Mouse (Mus musculus) embryo, embryonic 10 days (tissue): Measurements from ENCODE around the gene Eps8.
A peak's percentile ranks its signal among the peaks of the same experiment; 100 is the strongest.

Experiments
- DNase-seq: peaks from one replicate; pipeline ENCODE4 v3.0.0-alpha.2; 2015; ENCODE audit warnings: low spot score

Eps8 gene

DNA sequence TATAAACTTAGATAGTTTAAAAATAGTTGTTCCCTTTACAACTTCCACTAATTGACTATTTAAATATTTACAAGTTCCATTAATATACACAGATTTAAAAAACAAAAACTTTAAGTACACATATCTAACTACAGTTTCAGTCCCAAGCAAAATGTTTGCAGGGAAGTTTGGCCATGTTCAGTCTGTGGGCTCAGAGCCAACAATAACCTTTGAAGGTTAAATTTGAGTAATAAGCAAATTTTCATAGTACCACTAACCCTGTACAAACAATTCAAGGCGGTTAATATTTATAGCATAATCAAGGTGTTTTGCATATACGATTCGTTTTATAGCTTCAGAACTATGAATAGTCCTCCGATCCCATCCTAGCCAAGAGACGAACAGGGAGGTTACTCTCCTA, 84.7 kb downstream of the Eps8 start:
- DNase-seq: no peak

DNA sequence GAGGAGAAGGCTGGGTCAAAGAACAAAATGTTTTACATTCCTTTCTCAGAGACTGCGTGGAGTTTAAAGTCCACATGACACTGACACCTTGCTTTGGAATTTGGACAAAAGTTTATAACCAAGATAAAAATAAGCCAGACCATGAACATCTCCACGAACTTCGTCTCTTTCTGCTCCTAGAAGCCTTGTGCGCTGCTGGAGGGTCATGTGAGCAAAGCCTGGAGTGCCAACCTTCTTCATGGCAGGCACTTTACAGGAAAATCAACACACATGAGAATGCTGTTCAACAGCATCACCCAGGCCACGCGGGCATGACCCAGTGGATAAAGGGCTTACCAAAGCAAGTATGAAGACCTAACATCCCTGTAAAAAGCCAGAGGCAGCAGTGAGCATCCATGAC, 85.6 kb downstream of the Eps8 start:
- no peak for DNase-seq

DNA sequence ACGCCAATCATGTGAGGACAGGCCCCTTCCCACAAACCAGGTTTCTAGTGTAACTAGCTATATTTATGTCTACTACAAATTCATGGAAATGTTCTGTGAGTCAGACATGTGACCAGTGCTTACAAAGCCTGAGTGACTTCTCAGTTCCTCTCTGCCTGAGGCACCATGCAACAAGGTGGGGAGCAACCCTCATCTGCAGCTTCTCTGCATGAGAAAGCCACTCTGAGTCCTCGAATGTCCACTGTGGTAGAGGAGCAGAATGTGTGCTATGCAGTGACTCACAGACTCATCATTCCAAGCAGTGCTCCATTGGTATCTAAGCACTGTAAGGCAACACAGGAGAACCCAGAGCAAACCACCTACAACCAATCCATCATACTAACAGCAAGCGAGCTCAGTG, 88.8 kb downstream of the Eps8 start:
- DNase-seq: no peak

DNA sequence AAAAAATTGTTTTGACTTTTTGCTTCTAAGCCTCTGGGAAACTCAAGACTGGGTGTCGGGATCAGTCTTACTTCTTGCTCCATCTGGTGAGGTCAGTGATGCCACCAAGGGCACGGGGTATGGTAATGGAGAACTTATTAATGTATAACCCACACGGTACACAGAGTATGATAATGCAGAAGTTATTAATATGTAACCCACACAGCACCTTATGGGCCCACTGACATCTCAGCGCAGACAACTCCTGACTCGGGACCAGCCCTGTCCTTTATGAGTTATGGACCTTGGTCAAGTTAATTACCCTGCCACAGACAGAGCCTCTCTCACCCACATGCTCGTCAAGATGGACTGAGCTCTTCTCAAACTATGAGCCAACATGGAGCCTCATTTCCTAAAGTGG, 89.2 kb downstream of the Eps8 start:
- DNase-seq: no peak

DNA sequence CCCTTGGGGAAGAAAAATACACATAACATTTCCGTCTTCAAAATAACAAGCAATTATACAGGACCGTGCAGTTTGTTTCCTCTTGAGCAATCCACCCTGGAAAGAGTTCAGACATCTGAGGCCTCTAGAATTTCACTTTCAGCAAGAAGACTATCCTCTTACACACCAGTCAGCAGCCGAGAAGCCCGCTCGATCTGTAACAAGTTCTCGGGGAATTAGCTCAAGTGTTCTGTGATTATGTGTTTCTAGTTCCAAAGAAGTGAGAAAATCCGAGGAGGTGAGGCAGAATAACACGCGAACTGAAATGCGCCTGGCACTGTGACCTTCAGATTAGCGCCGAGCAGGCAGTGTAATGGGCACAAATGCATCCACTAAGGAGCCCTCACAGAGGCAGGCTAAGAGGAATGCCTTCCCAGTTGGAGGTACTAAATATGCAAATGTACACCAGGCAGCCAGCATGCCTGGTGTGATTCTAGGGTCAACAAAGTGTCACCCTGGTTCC, 94.3 kb downstream of the Eps8 start:
- DNase-seq: peak; percentile 44

DNA sequence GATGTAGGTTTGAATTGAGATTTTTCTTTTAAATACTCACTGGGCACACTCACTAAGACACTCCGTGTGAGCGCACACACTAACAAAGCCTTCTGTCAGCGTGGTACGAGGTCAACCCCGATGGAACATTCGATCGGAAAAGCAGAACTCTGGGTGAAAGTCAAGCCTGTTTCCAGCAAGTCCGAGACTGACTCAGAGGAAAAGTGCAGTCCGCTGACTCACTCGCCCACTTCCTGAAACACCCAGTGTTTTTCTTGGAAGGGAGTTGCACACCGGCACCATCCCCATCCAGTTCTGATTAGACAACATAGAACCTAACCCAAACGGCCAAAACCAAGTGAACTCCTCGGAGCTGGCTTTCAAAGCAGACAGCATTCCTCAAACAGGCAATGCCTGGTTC, 95.8 kb downstream of the Eps8 start:
- no peak for DNase-seq

DNA sequence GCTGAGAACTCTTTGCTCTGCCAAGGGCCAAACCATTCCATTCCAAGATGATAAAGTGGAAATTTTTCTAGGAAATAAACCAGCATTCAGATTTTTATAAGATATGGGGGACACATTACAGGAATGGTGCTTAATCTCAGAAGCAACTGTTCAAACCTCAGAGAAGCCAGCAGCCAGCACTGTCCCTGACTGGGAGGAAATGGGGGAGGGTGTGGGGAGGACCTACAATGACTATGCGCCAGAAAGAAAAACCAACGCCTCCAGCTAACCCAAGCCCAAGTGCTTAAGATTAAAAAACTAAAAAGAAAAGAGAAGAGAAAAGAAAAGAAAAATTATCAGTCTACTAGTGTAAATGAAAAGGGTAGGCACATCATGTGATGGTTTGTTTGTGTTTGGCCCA, 97.0 kb downstream of the Eps8 start:
- no peak for DNase-seq

DNA sequence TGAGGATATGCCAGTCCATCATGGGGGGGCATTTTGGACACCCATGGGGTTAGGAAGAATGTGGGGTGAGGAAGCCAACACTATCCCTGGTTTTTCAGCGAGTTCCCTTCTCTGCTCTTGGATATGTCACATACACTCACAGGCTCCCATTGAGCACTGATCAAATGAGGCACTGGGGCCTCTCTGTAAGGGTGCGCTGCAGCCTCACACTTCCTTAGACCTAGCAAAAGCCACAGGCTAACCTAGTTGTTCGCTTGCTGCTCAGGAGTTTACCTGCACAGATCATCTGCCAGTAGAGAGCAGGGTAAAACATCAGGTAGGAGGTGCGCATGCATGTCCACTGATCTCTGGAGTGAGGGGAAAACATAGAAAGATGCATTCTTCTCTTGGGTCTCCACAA, 97.5 kb downstream of the Eps8 start:
- no peak for DNase-seq

DNA sequence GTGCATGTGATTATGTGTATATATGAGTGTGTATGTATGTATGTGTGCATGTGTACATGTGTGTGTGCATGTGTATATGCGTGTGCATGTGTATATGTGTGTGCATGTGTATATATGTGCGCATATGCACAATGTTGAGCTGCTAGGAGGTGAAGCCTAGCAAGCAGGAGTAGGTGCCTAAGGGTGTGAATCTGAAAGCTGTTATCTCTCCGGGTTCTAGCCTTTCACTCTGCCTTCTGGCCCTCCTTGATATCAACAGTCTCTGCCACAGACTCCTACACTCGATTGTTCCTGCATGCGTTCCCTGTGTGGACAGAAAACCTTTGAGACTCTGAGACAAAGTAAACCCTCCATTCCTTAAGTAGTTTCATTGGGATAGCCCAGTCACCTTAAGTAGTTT, 98.0 kb downstream of the Eps8 start:
- DNase-seq: no peak

DNA sequence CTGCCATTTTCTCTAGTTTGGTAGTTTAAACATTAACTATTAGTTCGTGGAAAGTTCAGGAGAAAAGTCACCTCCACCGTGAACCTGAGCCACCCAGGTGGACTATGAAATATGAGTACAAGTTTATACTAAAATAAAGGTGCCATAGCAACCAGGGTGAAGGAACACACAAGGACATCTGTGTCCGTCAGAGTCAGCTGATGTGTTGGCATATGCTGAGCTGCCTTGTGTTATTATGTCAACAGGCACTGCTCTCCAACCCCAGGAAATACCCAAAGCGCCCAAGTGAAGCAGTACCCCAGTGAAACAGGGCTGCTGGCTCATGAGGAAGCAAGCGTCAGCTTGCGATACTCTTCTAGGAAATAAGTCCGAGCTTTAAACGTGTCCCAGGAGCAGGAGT, 104.5 kb downstream of the Eps8 start:
- DNase-seq: no peak

DNA sequence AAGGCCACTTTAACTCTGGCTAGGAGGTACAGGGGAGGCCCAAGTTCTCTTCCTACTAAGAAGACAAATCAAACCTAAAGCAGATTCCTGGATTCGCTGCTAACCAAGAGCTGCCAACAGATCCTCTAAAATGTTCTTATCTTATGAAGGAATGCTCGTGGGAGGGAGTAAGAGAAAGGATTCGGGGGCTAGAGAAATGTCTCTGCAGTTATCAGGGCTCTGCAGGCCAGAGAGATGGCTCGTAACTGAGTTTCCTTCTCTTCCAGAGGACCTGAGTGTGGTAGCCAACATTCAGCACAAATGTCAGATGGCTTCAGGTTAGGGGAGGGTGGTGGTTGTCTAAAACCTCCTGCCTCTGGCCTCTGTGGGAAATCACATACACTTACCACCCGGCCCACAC, 106.1 kb downstream of the Eps8 start:
- DNase-seq: no peak

DNA sequence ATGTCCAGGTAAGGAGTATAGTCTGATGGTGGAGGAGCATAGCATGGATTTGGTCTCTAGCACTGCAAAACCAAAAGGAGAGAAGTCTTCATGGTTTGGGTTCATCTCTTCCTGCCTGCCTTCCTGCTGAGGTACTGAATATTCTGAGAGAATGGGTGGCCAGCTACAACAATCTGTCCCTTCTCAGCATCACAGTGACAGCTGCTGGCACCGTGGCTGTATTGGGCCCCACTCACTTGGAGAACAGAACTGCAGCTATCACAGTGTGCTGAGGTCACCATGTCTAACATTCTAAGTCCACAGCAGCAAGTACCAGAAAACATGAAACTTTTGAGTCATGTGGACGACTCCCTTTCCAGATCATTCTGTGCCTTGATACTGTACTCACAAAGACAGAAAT, 107.1 kb downstream of the Eps8 start:
- no peak for DNase-seq

DNA sequence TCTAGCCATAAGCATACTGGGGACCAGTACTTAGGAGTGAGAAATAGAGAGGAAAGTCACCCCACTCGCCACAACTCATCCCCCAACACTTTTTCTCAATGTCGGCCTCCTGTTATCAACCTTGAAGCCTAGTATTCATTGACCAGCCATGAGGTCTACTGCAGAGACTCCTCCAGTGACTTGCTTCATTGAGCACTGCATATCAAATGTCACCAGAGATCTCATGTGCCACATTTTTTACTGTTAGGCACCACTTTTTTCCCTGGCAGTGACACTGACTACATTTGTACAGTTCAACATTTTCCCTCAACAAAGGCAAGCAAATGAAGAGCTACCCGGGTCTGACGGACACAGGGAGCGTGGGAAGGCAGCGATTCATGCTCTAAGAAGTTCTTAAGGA, 108.6 kb downstream of the Eps8 start:
- DNase-seq: no peak

DNA sequence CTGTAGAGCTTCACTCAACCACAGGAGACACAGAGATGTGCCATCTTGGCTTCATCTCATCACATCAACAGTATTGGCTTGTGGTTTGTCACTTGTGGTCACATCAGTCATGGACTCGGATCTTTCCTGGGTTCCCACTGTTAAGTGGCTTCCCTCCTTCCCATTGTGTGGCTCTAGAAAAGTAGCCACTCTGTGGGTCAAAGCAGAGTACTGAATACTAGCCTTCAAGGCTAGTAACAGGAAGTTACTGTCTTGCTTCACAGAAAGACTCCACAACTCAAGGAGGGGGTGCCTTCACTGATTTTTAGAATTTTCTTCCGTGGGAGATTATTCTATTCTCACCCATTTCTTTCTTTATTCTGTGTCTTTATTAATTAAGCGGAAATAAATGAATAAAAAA, 109.3 kb downstream of the Eps8 start:
- no peak for DNase-seq

DNA sequence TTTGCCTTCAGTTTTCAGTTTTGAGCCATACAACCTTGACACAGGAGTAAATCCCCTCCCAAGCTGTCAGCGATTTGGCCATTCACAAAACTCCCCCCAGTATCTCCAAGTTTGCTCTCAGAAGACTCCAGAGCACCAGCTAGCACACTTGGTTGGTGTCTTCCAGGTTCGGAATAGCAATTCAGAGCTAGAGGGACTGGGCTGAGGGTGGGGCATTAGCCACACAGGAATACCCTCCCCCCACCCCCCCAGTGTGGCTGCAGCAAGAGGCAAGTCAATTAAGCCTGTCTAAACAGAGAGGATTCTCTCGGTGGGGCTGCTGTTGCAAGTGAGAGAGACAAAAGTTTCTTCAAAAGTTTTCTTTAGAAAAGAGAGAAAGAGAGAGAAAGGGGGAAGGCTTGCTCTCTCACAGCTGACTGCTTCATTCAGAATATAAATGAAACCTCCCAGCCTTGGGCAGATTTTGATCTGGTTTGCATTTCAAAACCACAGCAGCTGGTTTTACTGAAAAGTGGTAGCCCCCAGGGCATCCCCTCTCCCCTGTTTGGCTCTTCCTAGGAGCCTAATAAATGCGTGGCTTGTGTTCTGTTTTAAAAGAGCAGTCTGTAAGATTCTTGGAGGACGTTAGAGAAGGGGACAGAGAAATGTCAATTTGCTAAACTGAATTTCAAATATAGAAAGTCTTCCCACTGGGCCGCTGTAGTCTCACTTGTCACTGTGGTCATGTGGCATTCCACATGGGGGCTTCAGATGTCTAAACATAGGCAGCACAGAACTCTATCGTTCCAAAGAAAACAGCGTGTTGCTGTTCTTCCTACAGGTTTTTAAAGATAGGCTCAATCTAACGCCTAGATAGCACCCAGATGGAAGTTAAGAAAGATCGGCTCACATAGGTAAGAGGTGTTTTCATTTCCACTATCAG, 112.2 kb downstream of the Eps8 start:
- no peak for DNase-seq

DNA sequence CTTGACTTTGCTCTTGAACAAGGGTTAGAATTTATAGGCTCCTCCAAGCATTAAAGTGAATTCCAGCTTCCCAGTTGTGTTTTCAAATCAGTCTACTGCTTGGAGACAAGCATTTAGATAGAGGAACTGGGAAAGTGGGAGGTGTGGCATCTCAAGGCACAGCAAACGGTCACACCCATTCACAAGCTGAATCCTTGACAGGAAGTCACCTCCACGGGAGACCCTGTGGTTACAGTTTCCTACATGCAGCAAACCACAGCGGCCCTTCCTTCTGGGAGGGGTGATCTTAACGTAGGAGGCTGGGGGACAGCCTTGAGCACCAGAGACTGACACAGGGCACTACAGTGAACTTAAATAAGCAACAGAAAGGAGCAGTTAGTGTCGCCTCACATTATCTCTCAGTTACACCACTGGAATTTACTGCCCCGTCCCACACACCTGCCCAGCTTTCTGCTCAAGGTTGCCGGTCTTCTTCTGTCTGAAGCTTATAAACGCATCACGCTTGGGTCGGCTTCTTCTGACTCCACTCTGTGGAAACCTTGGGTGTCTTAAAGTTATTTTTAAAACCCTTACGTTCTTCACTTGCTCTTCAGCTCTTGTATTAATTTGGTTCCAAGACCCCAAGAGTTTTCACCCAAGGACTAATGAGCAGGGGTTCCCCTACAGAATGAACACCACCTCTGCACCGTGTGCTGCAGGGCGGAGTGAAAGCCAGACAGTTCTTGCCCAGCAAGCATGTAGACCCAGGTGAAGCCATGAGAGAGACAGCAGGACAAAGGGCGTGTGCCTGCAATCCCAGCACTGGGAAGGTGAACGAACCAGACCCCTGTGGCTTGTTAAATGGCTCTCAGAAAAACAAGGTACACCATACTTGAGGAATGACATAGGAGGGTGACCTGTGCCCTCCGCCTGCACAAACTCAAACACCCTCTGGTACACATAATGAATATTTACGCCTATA, 113.2 kb downstream of the Eps8 start:
- DNase-seq: no peak

DNA sequence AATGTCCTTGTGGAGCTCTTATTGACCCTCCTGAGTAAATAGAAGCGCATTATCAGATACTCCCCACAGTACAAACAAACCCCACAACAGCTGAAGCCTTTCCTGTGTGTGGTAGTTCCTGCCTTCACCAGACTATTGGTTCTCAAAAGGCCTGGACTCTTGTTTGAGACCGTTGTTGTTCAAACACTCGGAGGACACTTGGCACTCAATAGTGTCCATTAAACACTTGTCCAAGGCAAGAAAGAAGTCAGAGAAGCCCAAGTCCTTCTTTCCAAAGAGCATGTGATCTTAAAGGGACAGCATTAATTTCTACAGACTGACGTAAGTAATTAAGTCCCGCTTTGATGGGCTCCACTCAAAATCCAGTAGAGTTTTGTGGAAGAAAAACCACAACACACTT, 113.9 kb downstream of the Eps8 start:
- DNase-seq: no peak

DNA sequence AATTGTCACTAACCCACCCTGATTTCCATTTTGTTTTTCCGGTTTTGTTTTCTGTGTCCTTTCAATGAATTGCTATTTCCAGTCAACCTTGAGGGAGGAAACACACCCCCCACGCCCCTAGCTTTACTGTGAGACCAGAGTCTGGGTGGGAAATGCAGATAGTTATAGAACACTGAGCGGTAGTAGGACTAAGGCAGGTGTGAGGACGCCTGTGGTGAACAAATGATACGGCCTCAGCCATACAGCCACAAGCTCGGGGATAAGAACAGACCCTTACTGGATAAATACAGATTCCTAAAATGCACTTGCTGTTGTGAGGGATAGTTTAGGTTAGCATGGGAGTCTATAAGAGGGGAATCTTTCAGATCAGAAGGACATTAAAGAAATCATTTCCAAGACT, 114.3 kb downstream of the Eps8 start:
- no peak for DNase-seq

DNA sequence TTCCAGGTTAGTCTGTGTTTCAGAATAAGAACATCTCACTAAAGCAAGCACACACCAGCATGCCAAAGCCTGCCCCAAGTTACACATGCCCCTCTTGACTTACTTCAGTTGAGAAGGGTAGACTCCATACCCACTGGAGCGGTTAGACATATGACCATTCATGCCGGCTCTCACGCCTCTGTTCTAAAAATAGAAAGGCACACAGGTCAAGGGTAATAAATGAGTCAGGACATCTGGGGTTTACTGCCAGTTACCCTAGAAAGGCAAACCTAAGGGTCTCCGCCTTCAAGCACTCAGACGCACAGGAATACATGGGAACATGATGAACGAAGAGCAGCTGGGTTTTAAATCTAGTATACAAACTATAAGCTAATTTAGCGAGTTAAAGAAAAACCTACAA, 115.5 kb downstream of the Eps8 start:
- DNase-seq: no peak

DNA sequence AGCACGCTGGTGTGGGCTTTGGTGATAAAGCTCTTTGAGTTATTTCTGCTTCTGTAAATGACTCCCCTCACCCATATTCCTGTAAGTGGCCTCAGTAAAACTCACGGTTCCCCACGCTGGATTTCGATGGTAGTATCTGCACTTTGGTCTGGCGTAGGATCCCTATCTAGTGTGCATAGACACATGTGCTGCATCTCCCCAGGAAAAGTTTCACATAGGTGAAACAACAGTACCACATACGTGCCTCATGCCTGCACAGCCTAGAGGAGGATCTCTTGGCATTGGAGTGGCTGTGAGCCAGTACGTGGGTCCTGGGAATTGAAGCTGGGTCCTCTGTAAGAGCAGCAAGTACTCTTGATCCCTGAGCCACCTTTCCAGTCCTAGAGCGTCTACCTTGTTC, 121.9 kb downstream of the Eps8 start:
- DNase-seq: no peak

DNA sequence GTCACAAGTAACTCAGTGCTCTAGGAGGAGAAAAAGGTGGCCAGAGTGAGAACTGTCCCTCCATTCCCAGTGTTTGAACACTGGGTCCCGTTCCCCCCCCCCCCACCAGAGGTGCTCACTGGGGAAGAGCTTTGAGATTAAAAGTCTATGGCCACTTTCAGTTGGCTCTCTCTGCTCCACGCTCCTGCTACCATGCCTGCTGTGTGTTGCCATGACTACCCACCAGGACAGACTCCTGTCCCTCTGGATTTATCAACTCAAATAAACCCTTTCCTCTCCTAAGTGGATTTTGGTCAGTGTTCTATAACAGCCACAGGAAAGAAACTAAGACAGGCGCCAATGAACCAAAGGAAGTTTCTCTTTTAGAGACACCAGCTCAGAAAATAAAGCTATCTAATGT, 128.9 kb downstream of the Eps8 start:
- peak; percentile 34 for DNase-seq

DNA sequence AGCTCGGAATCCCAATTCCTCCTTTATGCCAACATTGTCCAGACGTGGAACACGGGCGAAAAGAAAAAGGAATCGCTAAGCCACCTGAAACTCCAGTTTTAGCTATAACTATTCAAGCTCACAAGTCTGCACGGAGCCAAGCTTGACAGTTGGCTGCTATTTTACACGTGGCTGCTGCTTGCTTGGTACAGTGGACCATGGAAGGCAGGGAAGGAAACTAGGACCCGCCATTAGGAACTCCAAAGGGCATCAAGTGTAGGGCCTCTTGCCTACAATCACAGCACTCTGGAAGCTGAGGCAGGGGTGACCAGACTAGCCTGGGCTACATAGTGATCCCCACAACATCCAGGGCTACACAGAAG, 134.4 kb downstream of the Eps8 start:
- DNase-seq: no peak
